Mouse (Mus musculus): ENCODE results near the gene Tor3a. TPM values are rescaled to one million over a fixed set of nuclear protein-coding genes. Genes with fewer than 3 reads are reported as not detected.

Tor3a gene
- 16.1 and 22.1 TPM in 2 replicates for total RNA-seq (2017)

- peak; percentile 77 for ATAC-seq (replicated peaks; ENCODE audit: low read depth, poor library complexity, severe bottlenecking)
Measured at GRCm38 (mm10) chr1:156674195-156675000, at the start of gene Tor3a. Gene Tor3a, minus strand, starts transcription at chr1:156674356.

- no peak for ATAC-seq (replicated peaks; ENCODE audit: low read depth, poor library complexity, severe bottlenecking)
Measured at GRCm38 (mm10) chr1:156722089-156722488, 47.9 kb upstream of the Tor3a start.

- no peak for ATAC-seq (replicated peaks; ENCODE audit: low read depth, poor library complexity, severe bottlenecking)
Measured at GRCm38 (mm10) chr1:156720046-156720445, 45.9 kb upstream of the Tor3a start.

- ATAC-seq (replicated peaks; ENCODE audit: low read depth, poor library complexity, severe bottlenecking), result peak; percentile 97
Measured at GRCm38 (mm10) chr1:156718950-156719805, 45.0 kb upstream of the Tor3a start, which contains the start of gene Fam20b. Gene Fam20b, minus strand, starts transcription at chr1:156719086.

- peak; percentile 50 for ATAC-seq (replicated peaks; ENCODE audit: low read depth, poor library complexity, severe bottlenecking)
Measured at GRCm38 (mm10) chr1:156718286-156718949, 44.3 kb upstream of the Tor3a start.

GRCm38 (mm10) chr1:156717751-156718285 is 43.7 kb upstream of the Tor3a start:
- ATAC-seq (replicated peaks; ENCODE audit: low read depth, poor library complexity, severe bottlenecking), result no peak

GRCm38 (mm10) chr1:156716681-156717080 is 42.5 kb upstream of the Tor3a start:
- ATAC-seq (replicated peaks; ENCODE audit: low read depth, poor library complexity, severe bottlenecking), result no peak

- peak; percentile 87 for ATAC-seq (replicated peaks; ENCODE audit: low read depth, poor library complexity, severe bottlenecking)
Measured at GRCm38 (mm10) chr1:156710472-156711098, 36.4 kb upstream of the Tor3a start.

GRCm38 (mm10) chr1:156708672-156709071 is 34.5 kb upstream of the Tor3a start:
- ATAC-seq (replicated peaks; ENCODE audit: low read depth, poor library complexity, severe bottlenecking), result peak; percentile 59

- ATAC-seq (replicated peaks; ENCODE audit: low read depth, poor library complexity, severe bottlenecking), result no peak
Measured at GRCm38 (mm10) chr1:156705696-156706285, 31.6 kb upstream of the Tor3a start.

- ATAC-seq (replicated peaks; ENCODE audit: low read depth, poor library complexity, severe bottlenecking), result no peak
Measured at GRCm38 (mm10) chr1:156703444-156703843, 29.3 kb upstream of the Tor3a start.

GRCm38 (mm10) chr1:156702151-156702550 is 28.0 kb upstream of the Tor3a start:
- no peak for ATAC-seq (replicated peaks; ENCODE audit: low read depth, poor library complexity, severe bottlenecking)

GRCm38 (mm10) chr1:156686025-156686661 is 12.0 kb upstream of the Tor3a start:
- ATAC-seq (replicated peaks; ENCODE audit: low read depth, poor library complexity, severe bottlenecking), result no peak

GRCm38 (mm10) chr1:156679599-156679998 is 5.4 kb upstream of the Tor3a start:
- no peak for ATAC-seq (replicated peaks; ENCODE audit: low read depth, poor library complexity, severe bottlenecking)

- ATAC-seq (replicated peaks; ENCODE audit: low read depth, poor library complexity, severe bottlenecking), result no peak
Measured at GRCm38 (mm10) chr1:156677230-156677629, 3.1 kb upstream of the Tor3a start.

- ATAC-seq (replicated peaks; ENCODE audit: low read depth, poor library complexity, severe bottlenecking), result no peak
Measured at GRCm38 (mm10) chr1:156676596-156676995, 2.4 kb upstream of the Tor3a start.

- peak; percentile 45 for ATAC-seq (replicated peaks; ENCODE audit: low read depth, poor library complexity, severe bottlenecking)
Measured at GRCm38 (mm10) chr1:156676171-156676570, 2.0 kb upstream of the Tor3a start.

GRCm38 (mm10) chr1:156673476-156674194 is 521 bp downstream of the Tor3a start:
- ATAC-seq (replicated peaks; ENCODE audit: low read depth, poor library complexity, severe bottlenecking), result peak; percentile 46

Data from common myeloid progenitor, adult 5-6 weeks (primary cell).